Mouse (Mus musculus): ENCODE results near the gene Rrp9.

The Rrp9 gene

DNA sequence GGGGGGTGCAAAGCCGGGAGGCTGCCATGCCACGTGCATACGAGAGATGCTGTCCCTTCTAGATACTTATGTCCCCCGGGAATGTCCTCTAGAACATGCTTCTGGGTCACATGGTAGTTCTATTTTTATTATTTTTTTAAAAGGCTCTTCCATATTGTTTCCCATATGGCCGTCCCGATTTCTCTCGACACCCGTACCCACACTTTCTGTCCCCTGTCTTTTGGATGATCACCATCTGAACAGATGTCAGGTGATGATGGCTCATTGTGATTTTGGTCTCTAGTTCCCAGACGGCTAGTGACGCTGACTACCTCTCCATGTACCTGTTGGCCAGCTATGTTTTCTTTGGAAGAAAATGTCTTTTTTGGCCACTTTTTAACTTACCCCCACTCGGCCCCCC is 59.2 kb downstream of the Rrp9 start:
- no peak for DNase-seq

Data from embryo, embryonic 11 days (tissue).